Mouse (Mus musculus): ENCODE data around the gene Acoxl.

The Acoxl gene

DNA sequence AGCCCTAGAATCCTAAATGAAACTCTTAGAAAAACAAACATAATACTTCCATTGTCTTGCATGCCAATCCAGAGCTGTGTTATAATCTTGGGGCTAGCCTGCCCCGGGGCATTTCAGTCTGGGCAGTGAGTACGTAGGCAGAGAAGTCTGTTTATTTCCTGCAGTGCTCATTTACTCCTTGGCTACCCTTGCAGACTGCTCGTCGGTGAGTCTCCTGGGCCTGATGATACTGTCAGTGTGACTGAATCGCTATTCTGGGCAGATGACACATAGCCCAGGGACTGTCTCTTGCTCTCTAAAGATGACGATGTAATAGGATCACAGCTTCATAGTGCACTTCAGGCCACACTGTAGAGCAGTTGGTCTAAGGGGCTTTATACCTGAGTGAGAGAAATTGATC lies 56.2 kb downstream of the Acoxl start:
- DNase-seq (ENCODE audit: extremely low read depth, low read depth) = no peak

DNA sequence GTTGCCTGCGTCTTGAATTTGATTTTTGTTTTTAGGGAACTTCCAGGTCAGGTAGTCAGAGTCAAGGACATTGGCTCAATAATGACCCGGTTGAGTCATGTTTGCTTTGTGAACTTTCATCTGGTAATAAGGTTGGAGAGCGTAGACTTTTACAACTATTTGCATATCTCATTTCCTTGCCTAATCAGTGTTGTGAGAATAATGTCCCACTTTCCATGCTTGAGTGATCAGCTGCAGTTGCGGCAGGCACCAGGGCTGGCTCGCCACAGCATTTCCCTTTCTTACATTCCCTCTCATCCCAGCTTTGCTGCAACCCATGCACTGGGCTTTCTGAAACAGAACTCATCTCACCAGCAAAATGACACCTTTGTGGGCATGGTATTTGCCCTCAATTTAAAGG lies 59.0 kb downstream of the Acoxl start:
- DNase-seq (ENCODE audit: extremely low read depth, low read depth) = no peak

DNA sequence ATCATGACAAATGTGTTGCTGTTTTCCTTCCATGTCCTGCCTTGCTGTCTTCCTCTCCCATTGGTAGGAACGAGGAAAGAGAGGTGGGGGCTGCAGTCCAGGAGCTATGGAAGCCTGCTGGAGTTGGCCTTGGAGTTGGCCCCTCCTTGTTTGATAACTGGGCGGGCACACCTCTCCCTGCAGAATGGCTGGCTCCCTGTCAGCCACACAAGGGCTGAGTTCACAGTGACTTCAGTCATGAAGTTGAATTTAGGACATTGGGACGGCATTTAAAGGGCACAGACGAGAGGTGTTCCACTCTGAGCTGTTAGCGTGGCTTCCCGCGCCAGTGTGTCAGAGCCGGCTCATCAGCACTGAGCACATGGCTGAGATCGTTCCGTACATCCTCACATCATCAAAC lies 66.2 kb downstream of the Acoxl start:
- DNase-seq (ENCODE audit: extremely low read depth, low read depth) = no peak

DNA sequence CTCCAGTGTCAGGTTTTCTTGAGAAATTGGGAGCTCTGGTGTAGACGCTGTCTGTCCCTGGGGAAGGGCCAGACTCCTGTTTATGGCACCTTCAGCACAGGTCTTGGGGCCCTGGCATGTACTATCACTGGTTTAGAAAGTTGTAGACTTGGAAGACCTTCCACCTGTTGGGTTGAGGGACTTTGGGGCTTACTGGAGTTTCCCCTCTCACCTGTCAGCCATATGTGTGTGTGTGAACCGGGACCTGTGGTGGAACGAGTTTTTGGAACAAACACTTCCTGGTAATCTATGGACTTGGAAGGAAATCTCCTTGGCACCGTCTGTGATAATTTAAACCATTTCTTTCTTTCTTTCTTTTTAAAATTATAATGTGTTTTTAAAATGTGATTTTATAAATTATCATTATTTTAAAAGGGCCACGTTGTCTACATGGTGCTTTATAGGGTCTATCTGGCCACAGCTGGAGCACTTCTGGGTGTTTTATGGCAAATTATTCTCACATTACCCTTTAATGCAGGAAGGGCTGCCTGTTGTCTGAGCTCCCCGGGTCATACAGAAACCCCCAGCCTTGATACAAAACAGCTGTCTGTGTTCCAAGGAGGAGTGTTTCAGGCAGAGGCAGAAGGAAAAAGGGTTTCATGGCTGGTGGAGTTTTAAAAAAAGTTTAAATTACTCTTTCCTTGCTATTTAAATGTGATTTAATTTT lies 68.5 kb downstream of the Acoxl start:
- no peak for DNase-seq (ENCODE audit: extremely low read depth, low read depth)

DNA sequence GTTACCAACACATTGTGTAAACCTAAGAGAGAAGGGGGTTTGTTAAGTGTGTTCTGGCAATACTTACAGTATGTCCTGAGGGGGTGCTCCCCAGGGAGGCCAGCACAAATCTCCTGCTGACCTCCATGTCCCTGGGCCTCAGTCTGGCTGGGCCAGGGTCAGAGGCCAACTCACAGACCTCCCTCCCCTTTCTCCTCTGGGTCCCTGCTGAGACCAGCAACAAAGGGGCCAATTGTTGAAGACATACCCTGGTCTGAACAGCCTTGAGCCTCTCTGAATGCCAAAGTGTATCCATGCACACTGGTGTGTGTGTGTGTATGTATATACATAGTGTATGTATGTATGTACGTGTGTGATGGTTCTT lies 69.0 kb downstream of the Acoxl start:
- DNase-seq (ENCODE audit: extremely low read depth, low read depth) = no peak

DNA sequence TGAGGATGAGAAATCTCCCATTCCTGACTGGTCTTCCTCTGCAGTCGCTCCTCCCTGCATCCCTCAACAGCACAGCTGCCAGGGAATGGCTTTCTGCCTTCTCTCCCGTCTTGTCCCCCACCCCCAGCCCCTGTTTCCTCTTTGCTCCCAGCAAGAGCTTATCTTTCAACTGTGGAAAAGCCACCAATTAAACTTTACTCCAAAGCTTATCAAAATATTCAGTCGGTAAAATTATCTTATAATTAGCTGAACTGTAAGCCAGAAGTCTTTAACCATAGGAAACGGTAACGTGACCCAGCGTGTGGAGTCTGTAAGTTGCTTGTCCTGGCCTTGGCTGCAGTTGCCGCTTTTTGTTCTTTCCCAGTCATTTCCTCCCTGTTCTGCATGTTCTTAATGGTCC lies 70.2 kb downstream of the Acoxl start:
- no peak for DNase-seq (ENCODE audit: extremely low read depth, low read depth)

DNA sequence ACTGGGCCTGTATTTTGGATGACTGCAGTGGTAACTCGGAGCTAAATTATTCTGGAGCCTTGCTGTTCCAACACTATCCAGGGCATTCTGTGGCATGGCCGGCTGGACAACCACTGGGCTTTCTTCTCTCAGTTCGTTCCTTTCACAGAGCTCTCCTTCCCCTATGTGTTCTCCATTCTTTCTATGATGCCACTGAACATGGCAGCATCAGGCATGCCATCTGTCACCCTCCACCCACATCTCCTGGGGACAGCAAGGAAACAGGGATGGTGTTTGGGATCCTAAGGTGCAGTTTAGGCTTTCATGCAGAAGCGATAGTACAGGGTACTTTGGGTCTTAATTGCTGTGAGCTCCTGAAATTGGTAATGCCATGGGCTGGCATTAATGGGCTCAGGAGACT lies 71.1 kb downstream of the Acoxl start:
- DNase-seq (ENCODE audit: extremely low read depth, low read depth) = no peak

DNA sequence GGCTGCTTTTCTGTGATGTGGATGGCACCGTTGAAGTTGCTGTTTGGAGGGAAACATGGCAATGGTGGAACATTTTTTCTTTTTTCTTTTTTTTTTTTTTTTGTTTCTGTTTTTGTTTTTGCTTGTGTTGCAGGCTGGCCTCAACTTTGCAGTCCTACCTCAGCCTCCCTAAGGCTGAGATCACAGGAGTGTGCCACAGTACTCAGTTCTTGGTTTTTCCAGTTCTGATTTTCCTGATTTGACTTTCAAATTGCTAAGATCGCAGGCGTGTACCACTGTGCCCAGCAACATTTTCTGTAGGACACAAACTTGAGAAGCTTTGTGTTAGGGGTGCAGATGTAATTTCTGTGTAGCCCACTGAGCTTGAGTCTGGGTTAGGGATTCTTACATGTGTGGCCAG lies 72.9 kb downstream of the Acoxl start:
- no peak for DNase-seq (ENCODE audit: extremely low read depth, low read depth)

DNA sequence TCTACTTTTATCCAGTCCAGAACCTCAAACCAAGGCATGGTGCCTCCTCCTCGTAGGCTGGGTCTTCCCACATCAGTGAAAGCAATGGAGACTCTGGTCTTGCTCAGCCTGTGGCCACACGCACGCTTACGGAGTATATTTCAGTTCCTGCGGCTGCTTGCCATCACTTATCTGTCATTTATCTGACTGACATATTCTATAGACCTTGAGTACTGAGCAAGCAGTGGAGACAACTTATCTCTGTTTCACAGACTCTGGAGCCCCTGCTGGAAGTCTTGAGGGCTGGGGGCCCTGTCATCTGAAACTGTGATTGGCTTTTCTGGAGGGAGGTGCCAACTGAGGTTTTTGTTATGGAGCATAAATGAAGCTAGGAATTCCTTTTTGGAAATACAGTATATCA lies 75.4 kb downstream of the Acoxl start:
- DNase-seq (ENCODE audit: extremely low read depth, low read depth) = peak; percentile 64

DNA sequence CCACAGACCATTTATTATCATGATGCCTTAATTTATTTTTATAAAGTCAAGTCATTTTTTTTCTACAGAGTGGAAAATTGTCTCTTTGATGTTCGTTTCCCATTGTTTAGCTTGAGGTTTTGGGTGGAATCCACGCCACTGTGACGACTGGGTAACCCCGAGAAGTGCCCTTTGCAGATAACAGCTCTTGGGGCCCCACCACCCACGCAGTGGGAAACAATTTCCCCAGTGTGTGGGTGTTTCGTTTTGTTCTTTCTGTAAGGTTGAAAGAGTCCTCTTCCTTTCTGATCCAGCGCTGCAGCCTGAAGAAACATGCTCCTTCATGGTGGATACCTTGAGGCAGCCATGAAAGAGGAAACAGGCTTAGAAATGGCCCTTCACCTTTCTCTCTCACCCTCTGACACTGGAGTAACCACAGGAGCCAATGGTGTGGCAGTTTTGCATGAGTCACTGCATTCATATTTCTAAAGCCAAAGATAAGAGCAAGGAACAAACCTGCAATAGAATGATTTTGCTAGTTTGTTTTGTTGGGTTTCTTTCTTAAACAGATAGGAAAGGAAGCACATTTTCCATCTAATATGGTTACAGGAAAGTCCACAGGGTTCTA lies 78.2 kb downstream of the Acoxl start:
- DNase-seq (ENCODE audit: extremely low read depth, low read depth) = peak; percentile 48

DNA sequence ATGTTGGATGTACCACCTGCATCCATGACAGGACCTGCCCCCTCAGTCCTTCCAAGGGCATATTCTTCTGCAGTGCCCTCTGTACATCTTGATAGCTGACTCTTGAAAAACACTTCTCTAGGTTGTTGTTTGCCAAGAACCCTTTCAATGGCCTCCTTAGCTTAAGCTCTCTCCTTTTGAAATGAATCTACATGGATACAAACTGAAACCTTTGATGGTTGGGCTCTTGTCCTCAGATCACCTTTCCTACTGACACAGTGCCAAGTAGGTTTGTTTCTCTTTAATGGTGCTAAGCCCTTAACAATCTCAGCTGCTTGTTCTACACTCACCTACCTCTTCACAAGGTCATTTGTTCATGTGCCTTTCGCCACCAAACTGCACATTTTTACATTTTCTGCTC lies 81.1 kb downstream of the Acoxl start:
- DNase-seq (ENCODE audit: extremely low read depth, low read depth) = no peak

DNA sequence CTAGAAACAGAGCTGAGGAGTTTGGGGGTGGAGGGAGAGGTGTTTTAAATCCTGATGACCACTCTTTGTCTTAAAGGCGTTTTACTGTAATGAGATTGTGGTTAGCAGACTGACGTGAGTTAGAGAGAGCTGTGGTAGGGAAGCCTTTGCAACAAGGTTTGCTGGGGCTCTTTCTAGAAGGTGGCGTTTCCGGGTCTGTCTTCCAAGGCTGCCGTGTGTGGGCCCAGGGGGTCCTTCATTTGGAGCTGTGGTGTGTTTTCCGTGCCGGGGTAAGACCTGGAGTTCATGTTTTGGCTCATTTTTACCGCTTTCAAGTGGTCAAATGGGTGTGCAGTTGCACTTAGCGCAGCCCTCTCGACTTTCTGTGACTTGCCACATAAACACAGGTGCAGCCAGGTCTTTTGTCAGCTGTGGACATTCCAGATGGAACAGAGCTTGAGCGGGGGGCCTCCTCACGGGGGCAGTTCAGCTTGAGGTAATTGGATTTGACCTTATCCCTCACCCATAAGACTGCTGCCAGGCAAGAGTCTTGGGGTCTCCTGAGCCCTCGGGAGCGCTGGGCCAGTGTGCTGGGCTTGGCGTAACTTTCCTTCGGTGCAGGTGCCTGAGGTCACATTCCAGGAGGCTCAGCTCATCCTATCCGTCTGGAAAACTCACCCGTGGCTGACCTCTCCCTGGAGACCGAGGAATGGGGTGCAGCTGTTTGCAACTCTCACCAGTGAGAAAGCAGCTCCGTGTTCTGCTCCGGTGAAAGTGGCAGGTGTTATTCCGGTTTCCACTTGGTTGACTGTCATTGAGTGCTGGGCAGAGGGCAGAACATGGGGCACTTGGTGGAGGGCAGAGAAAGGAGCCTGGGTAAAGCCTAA lies 83.6 kb downstream of the Acoxl start:
- no peak for DNase-seq (ENCODE audit: extremely low read depth, low read depth)

DNA sequence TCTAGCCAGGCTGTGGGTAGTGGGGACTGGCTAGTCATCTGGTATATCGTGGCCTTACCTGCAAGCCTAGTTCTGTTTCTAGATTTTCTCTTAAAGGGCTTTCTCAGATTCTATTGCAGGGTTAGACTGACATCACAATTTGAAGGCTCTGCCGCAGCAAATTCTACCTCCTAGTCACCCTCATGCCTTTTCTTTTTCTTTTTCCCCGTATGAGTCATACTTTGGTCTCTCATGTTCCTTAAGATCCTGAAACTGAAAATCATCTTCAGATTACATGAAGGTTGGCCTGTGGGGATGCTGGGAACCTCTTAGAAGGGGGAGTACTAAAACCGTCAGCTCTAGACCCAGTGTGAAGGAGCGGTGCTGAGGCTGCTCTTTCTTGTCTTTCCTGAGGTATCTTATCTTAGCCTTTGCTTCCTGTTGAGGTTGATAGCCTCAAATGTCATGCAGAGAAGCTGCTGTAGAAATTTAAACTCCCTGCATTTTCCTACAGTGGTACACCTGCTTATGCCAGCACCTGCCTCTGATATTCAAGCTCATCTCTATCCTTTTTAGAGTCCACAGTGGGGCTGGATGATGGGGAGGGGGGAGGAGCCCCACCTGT lies 84.5 kb downstream of the Acoxl start:
- no peak for DNase-seq (ENCODE audit: extremely low read depth, low read depth)

DNA sequence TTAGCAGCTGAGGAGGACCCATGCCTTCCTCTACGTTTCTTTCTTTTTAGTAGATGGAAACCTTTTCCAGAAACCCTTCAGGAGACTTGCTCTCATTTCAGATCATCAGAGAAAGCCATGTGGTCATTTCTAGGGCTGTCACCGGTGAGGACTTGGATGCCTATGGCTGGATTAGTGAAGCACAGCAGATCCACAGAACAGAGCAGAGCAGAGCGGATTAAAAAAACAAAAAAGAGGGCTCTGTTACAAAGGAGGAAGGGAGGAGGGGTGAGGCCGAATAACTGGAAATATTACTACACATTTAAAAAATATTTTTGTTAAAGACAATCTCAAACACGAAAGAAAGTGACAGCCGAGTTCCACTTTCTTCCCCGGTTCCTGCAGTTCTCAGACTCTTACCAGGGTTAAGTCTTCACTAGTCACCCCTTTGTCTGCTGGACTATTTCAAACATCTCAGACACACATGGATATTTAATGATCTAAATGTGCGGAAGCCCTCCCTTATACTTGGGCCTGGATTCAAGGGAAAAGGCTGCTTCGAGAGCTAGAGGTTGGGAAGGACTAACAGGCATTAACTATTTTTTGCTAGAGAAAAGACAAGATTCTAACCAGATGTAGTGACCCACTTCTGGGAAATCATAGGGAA lies 88.1 kb downstream of the Acoxl start:
- no peak for DNase-seq (ENCODE audit: extremely low read depth, low read depth)

DNA sequence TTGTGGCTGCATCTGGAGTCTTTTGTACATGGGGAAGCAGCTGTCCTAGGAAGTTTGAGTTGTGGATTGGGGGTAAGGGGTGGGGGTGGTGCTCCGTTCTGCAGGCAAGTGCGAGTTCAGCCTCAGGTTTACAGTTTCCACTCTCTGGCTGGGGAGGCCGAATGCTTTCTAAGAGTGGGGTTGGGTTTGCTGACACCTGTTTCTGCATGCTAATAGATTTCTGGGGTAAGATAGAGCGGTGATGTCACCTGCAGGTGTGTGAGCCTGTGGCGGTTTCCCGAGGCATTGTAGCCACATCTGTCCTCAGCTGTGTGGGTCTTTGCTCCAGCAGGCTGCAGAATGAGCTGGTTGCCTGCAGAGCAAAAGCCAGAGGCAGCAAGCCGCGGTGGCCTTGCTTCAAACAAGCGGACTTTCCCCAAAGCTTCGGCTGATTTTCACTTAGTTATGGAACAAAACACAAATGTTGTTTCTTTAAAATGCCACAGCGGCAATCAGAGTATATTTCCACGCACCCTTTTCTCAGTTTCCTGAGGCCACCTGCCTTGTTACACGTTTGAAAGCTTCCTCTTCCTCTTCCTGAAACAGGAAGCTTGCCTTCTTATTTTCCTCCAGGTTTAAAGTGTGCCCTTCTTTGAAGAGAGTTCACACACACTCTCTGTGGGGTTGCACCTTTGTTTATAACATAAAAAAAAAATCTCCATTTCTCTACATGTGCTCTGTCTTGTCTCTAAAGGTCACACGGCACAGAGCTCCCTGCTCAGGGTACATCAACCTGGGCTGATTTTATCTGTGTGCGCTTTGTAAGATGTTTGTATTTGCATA lies 89.0 kb downstream of the Acoxl start:
- no peak for DNase-seq (ENCODE audit: extremely low read depth, low read depth)

DNA sequence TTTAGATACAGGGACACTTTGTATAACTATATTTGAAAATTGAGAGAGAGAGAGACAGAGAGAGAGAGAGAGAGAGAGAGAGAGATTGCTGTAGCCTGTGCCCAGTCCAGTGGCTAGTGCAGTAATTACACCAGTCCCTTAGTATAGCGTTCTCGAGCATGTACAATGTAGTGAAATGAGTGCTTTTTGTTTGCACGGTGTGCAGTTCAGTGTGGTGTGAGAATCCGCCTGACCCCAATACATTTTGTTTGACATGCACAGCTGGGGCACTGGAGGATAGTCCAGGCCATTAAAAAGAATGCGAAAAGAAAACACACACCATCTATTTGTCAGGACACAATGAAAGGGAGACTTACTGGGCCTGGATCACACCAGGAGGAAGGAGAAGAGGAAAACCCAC lies 89.6 kb downstream of the Acoxl start:
- no peak for DNase-seq (ENCODE audit: extremely low read depth, low read depth)

DNA sequence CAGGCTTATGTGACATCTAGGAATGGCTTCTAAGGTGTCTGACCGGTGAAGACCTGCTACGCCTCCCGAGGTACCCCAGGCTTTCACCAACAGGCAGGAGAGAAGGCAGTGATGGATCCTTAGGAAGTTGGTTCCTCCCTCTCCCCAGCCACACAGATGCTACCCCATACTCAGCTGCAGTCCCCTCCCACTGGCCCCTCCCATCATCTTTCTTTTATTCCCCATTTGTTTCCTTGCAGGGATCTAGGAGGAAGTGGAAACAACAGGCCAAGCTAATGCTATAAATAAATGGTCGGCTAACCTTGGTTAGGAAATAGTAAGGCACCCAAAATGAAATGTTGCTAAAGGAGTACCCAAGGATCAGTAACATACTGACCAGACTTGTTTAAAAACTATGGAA lies 90.2 kb downstream of the Acoxl start:
- DNase-seq (ENCODE audit: extremely low read depth, low read depth) = no peak

DNA sequence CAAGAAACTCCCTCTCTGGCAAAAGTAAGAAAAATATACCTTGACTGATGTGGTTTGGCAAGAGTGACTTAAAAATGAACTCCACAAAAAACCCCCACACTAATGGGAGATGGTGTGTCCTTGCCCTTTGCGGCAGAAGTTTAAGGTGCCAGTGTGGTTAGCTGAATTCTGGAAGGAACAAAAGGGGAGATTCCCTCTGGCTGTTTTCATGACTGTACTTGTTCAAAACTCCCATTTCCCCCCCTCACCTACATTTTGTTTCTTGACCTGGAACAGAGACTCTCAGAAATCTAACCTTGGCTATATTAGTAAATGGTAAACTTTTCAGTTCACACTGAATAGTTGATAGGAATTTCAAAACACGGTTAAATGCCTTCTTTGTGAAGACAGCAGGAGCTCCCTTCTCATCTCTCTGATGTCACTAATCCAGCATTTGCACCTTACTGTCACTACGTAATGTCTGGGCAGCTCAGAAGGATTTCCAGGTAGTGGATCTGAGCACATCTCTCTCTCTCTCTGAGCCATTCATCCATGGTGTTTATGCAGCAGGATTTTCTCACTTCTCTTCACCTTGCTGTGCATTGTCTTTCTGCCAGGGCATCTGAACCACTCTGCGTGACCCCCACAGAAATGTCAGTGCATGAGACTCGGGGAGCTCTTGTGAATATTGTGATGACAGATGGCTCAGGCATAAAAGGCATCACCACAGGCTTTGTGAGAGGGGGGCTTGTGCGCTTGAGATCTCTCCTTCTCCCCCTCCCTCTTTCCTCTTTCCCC lies 91.5 kb downstream of the Acoxl start:
- no peak for DNase-seq (ENCODE audit: extremely low read depth, low read depth)

DNA sequence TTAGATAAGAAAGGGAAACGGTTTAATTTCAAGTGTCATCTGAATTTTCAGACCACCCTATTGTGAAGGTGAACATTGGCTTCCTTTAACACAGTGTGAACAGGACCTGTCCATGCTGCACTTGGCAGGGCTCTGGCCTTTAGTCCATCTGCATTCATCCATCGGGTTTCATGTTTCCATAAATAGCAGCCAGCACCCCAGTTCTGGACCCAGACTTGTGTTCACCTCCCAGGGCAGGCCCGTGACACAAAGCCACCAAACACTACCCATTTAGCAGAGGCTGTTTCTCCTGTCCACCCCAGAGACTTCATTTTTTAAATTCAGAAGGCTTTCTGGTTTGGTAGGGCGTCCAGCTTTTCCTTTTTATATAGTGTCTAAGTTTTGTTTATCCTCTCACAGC lies 92.9 kb downstream of the Acoxl start:
- no peak for DNase-seq (ENCODE audit: extremely low read depth, low read depth)

DNA sequence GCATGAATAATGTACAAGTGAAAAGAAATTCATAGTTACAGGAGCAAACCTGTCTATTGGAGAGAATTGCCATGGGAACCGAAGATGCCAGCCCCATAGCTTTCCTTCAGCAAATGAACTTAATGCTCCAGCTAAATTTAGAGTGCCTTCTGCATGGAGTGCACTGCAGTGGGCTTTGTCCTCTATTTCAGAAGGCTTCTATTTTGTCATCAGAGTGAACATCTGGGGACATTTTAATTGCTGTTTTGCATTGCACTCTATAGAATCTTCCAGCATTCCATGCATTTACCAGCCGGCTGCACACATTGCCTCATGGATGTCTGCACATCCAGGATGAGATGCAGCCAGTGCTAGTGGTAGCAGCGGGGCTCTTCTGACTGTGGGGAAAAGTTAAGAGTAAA lies 94.9 kb downstream of the Acoxl start:
- no peak for DNase-seq (ENCODE audit: extremely low read depth, low read depth)
